12 mouse cellular contexts compared by ENCODE assay signal in the genomic region with DNA sequence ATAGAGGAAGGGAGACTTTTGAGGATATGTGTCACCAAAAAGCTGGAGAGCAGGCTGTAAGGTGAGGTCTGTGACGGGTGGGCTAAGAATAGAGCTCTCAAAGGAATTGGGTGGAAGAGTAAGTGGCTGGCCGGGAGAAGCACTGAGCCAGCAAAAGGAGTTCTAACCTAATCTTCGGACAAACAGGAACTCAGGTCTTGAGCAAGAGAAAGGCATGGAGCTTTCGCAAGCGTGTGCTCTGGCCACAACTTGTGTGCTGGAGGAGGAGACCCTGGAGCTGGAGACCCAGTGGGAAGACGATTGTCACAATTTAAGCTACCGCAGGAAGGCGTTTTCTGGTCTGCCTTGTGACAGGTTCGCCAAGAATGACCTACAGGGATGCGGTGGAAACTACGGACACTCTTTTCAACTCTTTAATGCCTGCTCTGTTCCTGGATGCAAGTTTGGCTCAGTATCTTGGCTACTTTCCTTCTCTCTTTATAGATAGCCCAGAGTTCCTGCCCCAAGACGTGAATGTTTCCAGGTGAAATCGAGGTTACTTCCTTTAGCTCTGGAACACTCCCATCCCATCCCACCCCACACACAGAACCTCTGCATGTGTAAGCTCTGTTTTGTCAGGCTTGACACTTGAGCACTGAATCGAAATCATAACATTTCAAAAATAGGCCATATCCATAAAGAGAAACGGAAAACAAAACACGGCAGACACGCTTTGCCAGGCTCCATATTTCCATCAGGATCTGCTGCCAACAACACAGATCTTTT.
A peak's percentile ranks its signal among the peaks of the same experiment; 100 is the strongest.
DNase-seq lines count a peak whose midpoint lies in the region; ATAC-seq lines count a peak whose summit lies in the region.
"Had no signal": no experiment of that assay in that cellular context is flagged by ENCODE, and none has a peak within 500 bp of the region (broad histone marks: within the 10 kb centered on the region; RNA-seq: fewer than 3 reads in every experiment).

No protein-coding gene starts in this region.

- no peak overlapping the region for H3K9ac ChIP-seq in liver, embryonic 16.5 days (ENCODE audit: low read depth, low read length)
- no peak overlapping the region for H3K9ac ChIP-seq in stomach, embryonic 16.5 days (ENCODE audit: low read length)

- H3K4me1 ChIP-seq in liver, embryonic 16.5 days (ENCODE audit: control insufficient read depth, low read depth, low read length) = peaks cover 2% of the 10 kb centered on the region
- H3K4me1 ChIP-seq in stomach, embryonic 16.5 days (ENCODE audit: control insufficient read depth, insufficient read depth, low read length) = peaks cover 9% of the 10 kb centered on the region; the same call in 1 of the 2 replicates

- DNase-seq in adrenal gland, adult 2 months = peak; percentile 33
- DNase-seq in adrenal gland, postnatal 25 days = no peak
- DNase-seq in kidney, postnatal 14 days = peak; percentile 25
- DNase-seq in kidney, adult 18-20 months = no peak
- no peak for DNase-seq in urinary bladder, postnatal 4 days (ENCODE audit: low spot score in 2 of 2)
- DNase-seq in left cerebral cortex, adult 8-10 months (ENCODE audit: low spot score in 2 of 2) = no peak
- DNase-seq: cerebellum, adult 2 months; right cerebral cortex, postnatal 14 days had no signal

- no peak overlapping the region for H3K4me3 ChIP-seq in liver, embryonic 16.5 days (ENCODE audit: low read depth, low read length)
- H3K4me3 ChIP-seq in stomach, embryonic 16.5 days (replicated peaks; ENCODE audit: low read length) = no peak overlapping the region
- H3K4me3 ChIP-seq: forebrain, embryonic 10.5 days had no signal

- ATAC-seq in liver, embryonic 16.5 days (ENCODE audit: low read depth) = peak; percentile 43; the same call in 1 of the 2 replicates
- ATAC-seq in stomach, embryonic 16.5 days (ENCODE audit: insufficient read depth, low FRiP score) = peak; percentile 33; the same call in 1 of the 2 replicates
- ATAC-seq: Patski had no signal

- peak overlapping the region; percentile 40 for H3K27ac ChIP-seq in liver, embryonic 16.5 days (ENCODE audit: low read length)
- peak overlapping the region; percentile 27; the same call in 1 of the 2 replicates for H3K27ac ChIP-seq in stomach, embryonic 16.5 days (ENCODE audit: low read length)
- H3K27ac ChIP-seq: forebrain, embryonic 10.5 days had no signal

- H3K9me3 ChIP-seq in liver, embryonic 16.5 days (replicated peaks; ENCODE audit: control insufficient read depth, low read length) = no peaks in the 10 kb centered on the region
- no peaks in the 10 kb centered on the region for H3K9me3 ChIP-seq in stomach, embryonic 16.5 days (replicated peaks; ENCODE audit: control insufficient read depth, low read length)
- H3K9me3 ChIP-seq: forebrain, embryonic 10.5 days had no signal

- 43% methylated on average over 17 of the region's 17 CpGs for WGBS in liver, embryonic 16.5 days (ENCODE audit: insufficient replicate concordance)
- WGBS in stomach, embryonic 16.5 days = 77% methylated on average over 17 of the region's 17 CpGs

- H3K4me2 ChIP-seq in liver, embryonic 16.5 days (ENCODE audit: low read depth, low read length) = peak overlapping the region; percentile 7; the same call in 1 of the 2 replicates
- no peak overlapping the region for H3K4me2 ChIP-seq in stomach, embryonic 16.5 days (ENCODE audit: low read depth, low read length)

- no peaks in the 10 kb centered on the region for H3K27me3 ChIP-seq in liver, embryonic 16.5 days (ENCODE audit: control insufficient read depth, insufficient read depth, low read depth, low read length)
- H3K27me3 ChIP-seq in stomach, embryonic 16.5 days (ENCODE audit: control insufficient read depth, insufficient read depth, low read length) = no peaks in the 10 kb centered on the region
- H3K27me3 ChIP-seq: Patski had no signal

- H3K36me3 ChIP-seq in liver, embryonic 16.5 days (ENCODE audit: control insufficient read depth, insufficient read depth) = no peaks in the 10 kb centered on the region
- no peaks in the 10 kb centered on the region for H3K36me3 ChIP-seq in stomach, embryonic 16.5 days (ENCODE audit: control insufficient read depth, insufficient read depth, low read length)
- H3K36me3 ChIP-seq: forebrain, embryonic 10.5 days had no signal

Comparison
In these comparisons a context has a peak if more than half of its experiments do, and no peak if none do; other contexts are left out.
1. DNase-seq: peak in adrenal gland, adult 2 months (single experiment) and kidney, postnatal 14 days (single experiment); none in adrenal gland, postnatal 25 days (single experiment), kidney, adult 18-20 months (single experiment), urinary bladder, postnatal 4 days (0 of 2) and left cerebral cortex, adult 8-10 months (0 of 2).